Mouse (Mus musculus) spleen, adult 2 months (tissue): ENCODE data around the gene Pwwp2b. TPM values are rescaled to one million over a fixed set of nuclear protein-coding genes. Genes with fewer than 3 reads are reported as not detected.

ENCODE experiments used
- DNase-seq, 2 experiments: peaks; one replicate each; pipeline versions ENCODE4 v3.0.0 to v3.0.0-alpha.2; 2012 to 2021; ENCODE audit warnings: low spot score in 2 of 2, low read depth in 1 of 2
- H3K27ac ChIP-seq: fragments of 200-500 bp; 2 replicates; pipeline ENCODE4 v1.5.1; 2012; ENCODE audit warnings: low read length, inconsistent platforms; ENCODE audit not compliant: insufficient read depth
- H3K27me3 ChIP-seq: fragments of 200-500 bp; 2 replicates; pipeline ENCODE4 v1.6.1; 2012; ENCODE audit warnings: mild to moderate bottlenecking, moderate library complexity, low read length, inconsistent platforms; ENCODE audit not compliant: control insufficient read depth, insufficient read depth
- H3K36me3 ChIP-seq: fragments of 200-500 bp; 2 replicates; pipeline ENCODE4 v1.6.1; 2012; ENCODE audit warnings: mild to moderate bottlenecking, low read length, inconsistent platforms; ENCODE audit not compliant: control insufficient read depth, insufficient read depth
- H3K4me1 ChIP-seq: fragments of 200-500 bp; 2 replicates; pipeline ENCODE4 v1.6.1; 2011; ENCODE audit warnings: inconsistent platforms; ENCODE audit not compliant: control insufficient read depth, insufficient read depth, insufficient read length
- H3K4me3 ChIP-seq: fragments of 200-500 bp; 2 replicates; pipeline ENCODE4 v1.5.1; 2011; ENCODE audit warnings: mild to moderate bottlenecking, inconsistent platforms; ENCODE audit not compliant: insufficient read depth, insufficient read length; ENCODE audit errors: extremely low read depth
- CTCF ChIP-seq: fragments of 200-500 bp; IDR thresholded peaks from 2 replicates; pipeline ENCODE4 v1.5.1; 2011; ENCODE audit warnings: mild to moderate bottlenecking, inconsistent platforms; ENCODE audit not compliant: insufficient read depth, insufficient read length, insufficient replicate concordance; ENCODE audit errors: extremely low read depth
- POLR2A ChIP-seq: fragments of 200-500 bp; IDR thresholded peaks from 2 replicates; pipeline ENCODE4 v1.6.1; 2011; ENCODE audit warnings: low read depth, low read length, inconsistent platforms
- WGBS: fragments of 180-500 bp; shearing (Covaris S2); methylation state at CpG from one replicate; pipeline ENCODE4 v1.1.7; 2018; 5-methylcytosine and 5-hydroxymethylcytosine counted together
- polyA plus RNA-seq: library from polyadenylated mRNA; depleted of rRNA; stranded (reverse); fragments of >200 nt; gene quantifications from 2 replicates; pipeline ENCODE4 v1.2.3, GENCODE M21; 2012

The Pwwp2b gene
- polyA plus RNA-seq, 1 experiment, result 6.4 TPM

- no peaks in the 10 kb centered on the region for H3K4me1 ChIP-seq
- H3K27ac ChIP-seq, result no peak overlapping the region
- H3K27me3 ChIP-seq, result no peaks in the 10 kb centered on the region
- H3K36me3 ChIP-seq, result no peaks in the 10 kb centered on the region
- TF ChIP-seq CTCF (no peak), POLR2A (no peak)
- no peak for DNase-seq
- no peak overlapping the region for H3K4me3 ChIP-seq
- WGBS, result 89% methylated on average over 5 of the region's 5 CpGs
Observed at GRCm38 (mm10) chr7:139254626-139255025, 6.3 kb downstream of the Pwwp2b start.

GRCm38 (mm10) chr7:139257752-139258542 lies 9.7 kb downstream of the Pwwp2b start:
- Histone ChIP-seq H3K4me1 (no peaks in the 10 kb centered on the region), H3K4me3 (no peak overlapping the region), H3K36me3 (no peaks in the 10 kb centered on the region), H3K27me3 (no peaks in the 10 kb centered on the region), H3K27ac (no peak overlapping the region)
- no peak for DNase-seq
- WGBS, result 86% methylated on average over 10 of the region's 10 CpGs
- TF ChIP-seq POLR2A, result no peak
- no peak for TF ChIP-seq CTCF

DNA sequence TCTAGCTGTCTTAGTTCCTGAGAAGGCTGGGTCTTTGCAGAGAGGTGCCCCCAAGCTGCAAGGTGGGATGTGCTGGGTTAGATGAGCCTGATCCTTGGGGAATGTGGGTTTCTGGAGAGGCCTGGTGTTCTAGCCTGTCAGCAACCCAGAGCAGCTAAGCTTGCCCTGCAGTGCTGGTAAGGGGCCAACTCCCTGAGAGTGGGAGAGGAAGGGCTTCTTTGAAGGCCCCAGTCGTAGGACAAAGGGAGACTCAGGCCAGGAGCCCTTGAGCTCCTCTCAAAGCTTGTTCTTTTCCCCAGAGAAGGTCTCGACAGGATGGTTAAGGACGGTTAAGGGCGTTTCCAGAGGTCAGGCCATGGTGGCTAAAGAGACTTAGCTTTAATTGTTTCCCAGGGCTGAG lies 16.1 kb downstream of the Pwwp2b start:
- no peaks in the 10 kb centered on the region for H3K27me3 ChIP-seq
- H3K36me3 ChIP-seq, result no peaks in the 10 kb centered on the region
- DNase-seq, result no peak
- 83% methylated on average over 4 of the region's 4 CpGs for WGBS
- no peak overlapping the region for H3K4me3 ChIP-seq
- peaks cover 7% of the 10 kb centered on the region for H3K4me1 ChIP-seq
- no peak for TF ChIP-seq POLR2A
- TF ChIP-seq CTCF, result no peak
- no peak overlapping the region for H3K27ac ChIP-seq

- DNase-seq, result no peak
- Histone ChIP-seq H3K27ac (no peak overlapping the region), H3K4me3 (no peak overlapping the region), H3K27me3 (no peaks in the 10 kb centered on the region), H3K36me3 (no peaks in the 10 kb centered on the region), H3K4me1 (peaks cover 7% of the 10 kb centered on the region)
- 80% methylated on average over 6 of the region's 6 CpGs for WGBS
- TF ChIP-seq CTCF (no peak), POLR2A (no peak)
Observed at GRCm38 (mm10) chr7:139265634-139266033, 17.4 kb downstream of the Pwwp2b start.

- H3K27me3 ChIP-seq, result no peaks in the 10 kb centered on the region
- H3K4me3 ChIP-seq, result no peak overlapping the region
- WGBS, result 83% methylated on average over 6 of the region's 6 CpGs
- peaks cover 7% of the 10 kb centered on the region for H3K4me1 ChIP-seq
- H3K27ac ChIP-seq, result no peak overlapping the region
- no peaks in the 10 kb centered on the region for H3K36me3 ChIP-seq
- DNase-seq, result no peak
- TF ChIP-seq POLR2A (no peak), CTCF (no peak)
Observed at GRCm38 (mm10) chr7:139266431-139266830, 18.1 kb downstream of the Pwwp2b start.

GRCm38 (mm10) chr7:139266886-139267870 lies 18.9 kb downstream of the Pwwp2b start:
- DNase-seq, result no peak
- Histone ChIP-seq H3K27me3 (no peaks in the 10 kb centered on the region), H3K36me3 (no peaks in the 10 kb centered on the region), H3K4me3 (no peak overlapping the region), H3K4me1 (peaks cover 7% of the 10 kb centered on the region), H3K27ac (no peak overlapping the region)
- 72% methylated on average over 8 of the region's 8 CpGs for WGBS
- TF ChIP-seq POLR2A (no peak), CTCF (no peak)

GRCm38 (mm10) chr7:139270738-139271137 lies 22.5 kb downstream of the Pwwp2b start:
- H3K4me1 ChIP-seq, result peaks cover 5% of the 10 kb centered on the region; the same call in 1 of the 2 replicates
- H3K4me3 ChIP-seq, result no peak overlapping the region
- H3K36me3 ChIP-seq, result no peaks in the 10 kb centered on the region
- TF ChIP-seq POLR2A (no peak), CTCF (no peak)
- H3K27ac ChIP-seq, result no peak overlapping the region
- 77% methylated on average over 1 of the region's 1 CpGs for WGBS
- no peak for DNase-seq
- no peaks in the 10 kb centered on the region for H3K27me3 ChIP-seq
